Mouse (Mus musculus) heart, postnatal 0 days (tissue): ENCODE measurements around the gene Mid1.
"Not testable (repeated sequence)": the region's sequence is repeated elsewhere in the genome, so short reads cannot be mapped to it uniquely, and the experiment has no call there.

Experiments used
- CTCF ChIP-seq: IDR thresholded peaks from 2 replicates; pipeline ENCODE4 v1.5.1; 2016; ENCODE audit warnings: antibody characterized with exemption, control low read depth, low read depth
- EP300 ChIP-seq: IDR thresholded peaks from 2 replicates; pipeline ENCODE4 v1.6.1; 2016; ENCODE audit warnings: antibody characterized with exemption, low read depth

DNA sequence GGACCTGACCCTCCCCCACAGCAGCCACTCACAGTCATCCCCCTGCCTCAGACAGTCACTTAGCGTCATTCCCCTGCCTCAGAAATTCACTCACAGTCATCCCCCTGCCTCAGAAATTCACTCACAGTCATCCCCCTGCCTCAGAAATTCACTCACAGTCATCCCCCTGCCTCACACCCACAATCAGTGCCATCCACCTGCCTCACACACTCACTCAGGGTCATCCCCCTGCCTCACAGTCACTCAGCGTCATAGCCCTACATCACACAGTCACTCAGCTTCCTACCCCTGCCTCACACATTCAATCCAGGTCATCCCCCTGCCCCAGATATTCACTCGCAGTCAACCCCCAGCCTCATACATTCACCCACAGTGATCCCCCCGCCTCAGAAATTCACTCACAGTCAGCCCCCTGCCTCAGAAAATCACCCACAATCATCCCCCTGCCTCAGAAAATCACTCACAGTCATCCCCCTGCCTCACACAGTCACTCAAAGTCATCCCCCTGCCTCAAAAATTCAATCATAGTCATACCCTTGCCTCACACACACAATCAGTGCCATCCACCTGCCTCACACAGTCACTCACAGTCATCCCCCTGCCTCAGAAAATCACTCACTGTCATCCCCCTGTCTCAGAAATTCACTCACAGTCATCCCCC, 313.7 kb downstream of the Mid1 start:
- not testable (repeated sequence) for TF ChIP-seq CTCF, EP300
